Comparison of ENCODE assay signal across 14 mouse cellular contexts in the genomic region with DNA sequence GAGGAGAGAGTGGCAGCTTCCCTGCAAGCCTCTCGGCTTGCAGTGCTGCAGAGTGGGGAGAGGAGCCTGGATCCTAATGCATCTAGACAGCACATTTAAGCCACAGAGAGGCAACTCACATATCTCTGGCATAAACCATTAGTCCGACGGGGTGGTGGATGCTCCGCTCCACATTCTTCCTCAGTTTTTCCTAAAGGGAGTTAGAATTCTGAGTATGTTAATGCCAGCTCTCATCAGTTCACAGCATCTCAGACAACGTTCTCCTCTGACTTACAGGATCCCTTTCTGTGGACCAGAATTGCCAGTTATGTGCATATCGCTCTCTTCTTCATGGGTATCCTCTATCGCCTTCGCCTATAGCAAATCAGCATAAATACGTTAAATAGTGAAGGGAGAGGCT.
"Had no signal": no experiment of that assay in that cellular context is flagged by ENCODE, and none has a peak within 500 bp of the region (broad histone marks: within the 10 kb centered on the region; RNA-seq: fewer than 3 reads in every experiment).

No protein-coding gene starts in this region.

- H3K4me1 ChIP-seq: limb, embryonic 12.5 days; liver, embryonic 13.5 days; lung, embryonic 15.5 days; megakaryocyte, embryonic 14.5 days had no signal

- H3K9ac ChIP-seq: limb, embryonic 12.5 days; liver, embryonic 13.5 days; liver, postnatal 0 days; lung, embryonic 15.5 days had no signal

- H3K9me3 ChIP-seq: limb, embryonic 12.5 days; liver, embryonic 13.5 days; lung, embryonic 15.5 days had no signal

- H3K4me2 ChIP-seq: limb, embryonic 12.5 days; liver, embryonic 13.5 days; lung, embryonic 15.5 days had no signal

- DNase-seq: kidney, adult 2 months; kidney, postnatal 25 days; liver; liver, embryonic 13.5 days; liver, postnatal 0 days; lung, postnatal 14 days; right cerebral cortex, adult 18-20 months; right cerebral cortex, postnatal 25 days had no signal

- H3K36me3 ChIP-seq: limb, embryonic 12.5 days; liver, embryonic 13.5 days; lung, embryonic 15.5 days had no signal

- H3K27ac ChIP-seq: limb, embryonic 12.5 days; liver, embryonic 13.5 days; lung, embryonic 15.5 days; macrophage had no signal

- H3K4me3 ChIP-seq: limb, embryonic 12.5 days; liver, embryonic 13.5 days; lung, embryonic 15.5 days; megakaryocyte, embryonic 14.5 days; myocyte had no signal

- H3K27me3 ChIP-seq: limb, embryonic 12.5 days; liver, embryonic 13.5 days; lung, embryonic 15.5 days; megakaryocyte, embryonic 14.5 days had no signal

- ATAC-seq: intestine, embryonic 16.5 days; liver, postnatal 0 days had no signal
